Mouse (Mus musculus): ENCODE results near the gene Gm20683.

Gene Gm20683

DNA sequence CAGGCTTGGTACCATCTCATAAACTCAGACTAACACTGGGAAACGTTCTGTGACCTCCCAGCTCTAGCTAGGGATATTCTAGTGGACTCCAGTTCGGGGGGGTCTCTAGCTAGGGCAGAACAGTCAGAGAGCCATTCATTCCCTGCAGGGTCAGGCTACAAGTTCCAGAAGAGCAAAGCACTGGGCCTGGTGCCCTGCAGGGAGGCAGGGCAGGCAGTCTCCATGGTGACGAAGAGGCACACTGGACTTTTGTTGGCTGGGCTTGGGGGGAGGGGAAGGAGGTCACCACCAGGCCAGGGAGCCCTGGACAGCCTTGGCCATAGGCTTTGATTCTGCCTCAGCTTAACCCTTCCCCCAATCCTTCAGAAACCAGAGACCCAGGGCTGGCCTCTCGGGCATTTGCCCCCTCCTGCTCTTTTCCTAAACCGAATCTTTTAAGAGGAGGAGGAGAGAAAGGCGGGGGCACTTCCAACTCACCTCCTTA is 45.9 kb downstream of the Gm20683 start, which contains the start of gene AC134908.4:
TSS of gene AC134908.4 (minus strand) at position 51 of the 484 bp plus-strand sequence.
- DNase-seq (ENCODE audit: low read depth) = no peak

DNA sequence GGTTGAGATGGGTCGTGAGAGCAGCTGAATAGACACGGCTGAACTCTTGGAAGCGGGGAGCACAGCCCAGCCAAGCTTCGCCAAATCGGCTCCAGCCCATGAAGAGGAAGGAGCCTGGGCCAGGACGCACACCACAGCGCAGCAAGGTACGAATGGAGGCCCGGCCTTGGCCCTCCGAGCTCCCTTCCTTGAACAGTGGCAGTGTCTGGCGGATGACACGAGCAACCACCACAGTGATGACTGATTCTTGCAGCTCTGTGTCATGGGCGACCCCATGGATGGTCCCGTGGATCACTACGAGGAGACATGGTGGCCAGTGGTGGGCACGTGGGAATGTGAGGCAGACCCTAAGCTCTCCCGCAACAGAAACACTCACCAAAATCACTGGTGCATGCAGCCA is 46.6 kb downstream of the Gm20683 start:
- DNase-seq (ENCODE audit: low read depth) = no peak

DNA sequence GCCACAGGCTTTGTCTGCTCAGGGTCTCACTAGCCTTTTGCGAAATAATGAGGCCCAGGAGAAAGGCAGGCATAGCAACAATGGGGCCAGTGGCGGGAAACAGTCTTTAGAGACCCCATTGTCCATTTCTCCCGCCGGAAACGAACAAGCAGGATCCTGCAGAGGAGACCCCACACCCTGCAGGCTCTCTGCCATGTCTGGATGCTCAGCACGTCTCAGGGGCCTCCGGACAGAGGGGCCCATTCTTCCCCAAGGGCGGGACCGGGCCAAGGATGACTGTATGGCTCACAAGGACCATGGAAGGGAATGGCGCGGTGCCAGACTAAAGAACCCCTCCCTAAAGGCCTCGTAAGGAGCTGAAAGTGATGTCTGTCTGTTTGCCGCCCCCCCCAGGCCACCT is 47.4 kb downstream of the Gm20683 start:
- no peak for DNase-seq (ENCODE audit: low read depth)

DNA sequence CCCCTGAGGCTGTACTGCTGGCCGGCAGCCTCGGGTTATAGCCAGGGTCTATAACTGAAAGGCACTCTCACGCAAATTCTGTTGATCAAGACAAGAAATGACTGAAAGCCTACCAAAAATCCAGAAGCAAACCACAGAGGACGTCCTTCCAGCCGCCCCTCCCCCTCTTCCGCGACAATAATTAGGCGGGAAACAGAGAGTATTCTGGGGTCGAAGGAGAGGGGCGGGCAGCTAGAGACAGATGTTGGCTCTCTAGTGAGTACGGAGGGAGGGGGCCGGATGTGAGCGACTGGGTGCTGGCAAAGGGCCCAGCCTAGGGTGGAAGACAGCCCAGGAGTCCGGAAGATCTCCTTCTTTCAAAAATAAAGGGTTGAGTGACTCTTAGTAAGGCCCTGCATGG is 48.9 kb downstream of the Gm20683 start, which contains the start of gene Fam173a:
TSS of gene Fam173a (minus strand) at position 287 of the 400 bp plus-strand sequence.
- DNase-seq (ENCODE audit: low read depth) = no peak

DNA sequence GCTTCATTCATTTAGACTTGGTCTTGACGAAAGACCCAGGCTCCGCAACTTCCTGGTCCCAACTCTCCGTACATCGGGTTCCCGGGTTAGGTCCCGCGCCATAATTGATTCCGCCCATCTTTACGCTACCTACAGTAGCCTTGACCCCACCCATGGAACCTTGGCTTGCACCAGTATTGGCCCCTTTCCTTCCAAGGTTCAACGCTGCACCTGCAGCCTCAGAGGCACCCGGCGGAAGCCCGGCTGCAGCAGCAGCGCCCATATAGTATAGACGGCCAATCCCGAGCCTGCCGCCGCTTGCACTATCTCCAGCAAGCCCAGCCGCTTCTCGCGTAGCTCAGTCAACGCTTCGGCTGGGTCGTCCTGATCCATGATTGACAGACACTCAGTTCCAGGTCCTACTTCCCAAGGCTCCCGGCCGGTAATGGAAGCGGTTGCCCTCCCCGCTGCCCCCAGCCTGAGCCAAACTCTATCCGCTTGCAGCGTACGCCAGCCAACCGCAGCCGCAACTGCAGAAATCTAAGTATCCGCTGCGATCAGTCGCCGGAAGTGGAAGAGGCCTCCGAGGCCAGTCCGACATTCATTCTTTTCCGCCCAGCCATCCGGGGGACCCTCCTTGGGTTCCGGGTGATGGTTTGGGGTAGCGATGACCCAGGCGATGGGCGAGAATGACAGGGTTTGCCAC is 49.6 kb downstream of the Gm20683 start:
- DNase-seq (ENCODE audit: low read depth) = peak; percentile 57

DNA sequence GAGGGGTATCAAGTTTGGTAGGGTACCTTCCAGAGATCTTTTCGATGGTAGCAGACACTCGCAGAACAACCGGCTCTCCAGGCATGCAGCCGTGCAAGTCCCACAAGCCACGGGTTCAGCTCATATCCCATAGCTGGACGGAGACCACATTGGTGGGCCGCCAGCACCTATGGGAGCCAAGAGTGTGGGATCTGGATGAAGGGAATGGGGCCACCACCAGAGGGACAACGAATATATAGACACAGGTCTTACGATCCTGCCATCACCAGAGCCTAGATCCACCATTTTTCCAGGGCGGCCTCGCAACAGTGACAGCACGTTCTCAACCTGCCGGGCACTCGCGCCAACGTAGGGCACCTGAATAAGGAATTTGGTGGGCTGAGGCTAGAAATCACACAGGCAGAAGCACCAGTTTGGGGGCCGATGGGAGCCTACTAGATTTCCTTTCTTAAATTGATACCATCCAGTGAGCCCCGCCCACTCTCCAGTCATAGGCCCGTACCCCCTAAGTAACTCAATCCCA is 50.2 kb downstream of the Gm20683 start:
- DNase-seq (ENCODE audit: low read depth) = no peak

DNA sequence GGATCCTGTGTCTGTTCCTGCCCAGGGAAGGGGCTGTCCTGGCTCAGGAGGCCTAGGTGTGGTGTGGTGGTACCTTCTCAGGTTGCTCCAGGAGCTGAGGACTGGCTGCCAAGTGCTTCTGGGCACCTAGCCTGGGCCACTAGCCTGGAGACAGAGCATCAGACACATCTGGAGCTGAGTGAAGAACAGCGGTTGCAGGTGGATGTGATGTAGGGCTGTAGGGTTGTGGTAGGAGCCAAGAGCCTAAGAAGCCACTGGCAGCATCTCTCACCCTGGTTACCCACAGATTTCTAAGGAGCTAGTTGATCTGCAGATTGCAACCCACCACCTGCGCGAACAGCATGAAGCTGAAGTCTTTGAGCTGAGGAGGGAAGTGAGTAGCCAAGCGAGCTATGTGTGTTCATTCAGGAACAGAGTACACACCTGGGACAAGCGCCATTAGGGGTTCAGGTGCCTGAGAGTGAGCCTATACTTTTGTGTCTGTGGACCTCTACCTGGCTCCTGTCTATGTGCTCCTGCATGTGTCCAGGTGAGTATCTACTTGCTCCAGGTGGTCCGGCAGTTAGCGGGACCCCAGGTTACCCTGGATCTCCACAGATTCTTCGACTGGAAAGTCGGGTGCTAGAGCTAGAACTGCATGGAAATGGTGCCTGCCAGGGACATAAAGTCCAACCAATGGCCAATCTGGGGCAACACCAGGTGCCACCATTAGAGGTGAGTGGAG is 54.6 kb downstream of the Gm20683 start:
- no peak for DNase-seq (ENCODE audit: low read depth)

DNA sequence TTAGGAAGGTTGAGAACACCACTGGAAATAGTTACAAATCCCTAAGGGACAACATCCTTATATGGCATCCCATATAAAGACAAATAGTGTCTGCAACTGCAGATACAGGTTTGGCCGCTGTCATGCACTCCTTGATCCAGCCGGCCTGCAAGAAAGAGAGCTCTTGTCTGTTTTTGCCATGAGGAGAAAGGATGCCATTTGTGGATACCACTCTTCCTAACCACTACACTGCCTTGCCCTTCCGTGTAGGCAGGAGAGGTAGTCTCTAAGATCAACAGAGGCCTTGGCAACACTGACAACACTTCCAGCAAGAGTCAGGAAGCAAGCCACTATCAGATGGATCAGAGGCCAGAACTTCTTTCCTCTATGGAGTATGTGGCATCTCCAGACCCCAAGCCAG is 55.3 kb downstream of the Gm20683 start, which contains the start of gene Ccdc78:
TSS of gene Ccdc78 (plus strand) at position 301 of the 400 bp plus-strand sequence.
- DNase-seq (ENCODE audit: low read depth) = no peak

DNA sequence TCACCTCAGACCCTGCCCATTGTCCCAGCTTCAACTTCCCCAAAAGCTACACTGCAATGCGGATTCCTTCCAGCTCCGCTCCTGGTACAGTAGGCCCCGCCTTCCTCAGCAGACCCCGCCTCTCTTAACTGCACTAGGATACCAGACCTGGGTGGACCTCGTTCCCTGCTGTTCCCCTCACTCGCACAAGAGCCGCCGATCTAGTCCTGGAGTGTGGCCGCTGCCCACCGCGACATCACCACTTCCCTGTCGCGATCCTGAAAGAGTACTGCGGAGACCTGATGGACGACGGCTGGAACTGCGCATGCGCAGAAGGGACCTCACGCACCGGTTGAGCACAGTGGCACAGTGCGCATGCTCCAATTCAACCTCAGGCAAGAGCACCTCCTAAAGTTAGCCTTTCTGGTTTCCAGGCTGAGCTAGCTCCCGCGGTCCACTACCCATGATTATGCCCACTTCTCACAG is 56.2 kb downstream of the Gm20683 start, which contains the start of gene Haghl:
TSS of gene Haghl (minus strand) at position 393 of the 465 bp plus-strand sequence.
- DNase-seq (ENCODE audit: low read depth) = peak; percentile 88

Measured in fibroblast of lung, adult 2 months (primary cell).